Mouse (Mus musculus) kidney, postnatal 0 days (tissue): ENCODE measurements around the gene Cfap73. TPM values are rescaled to one million over a fixed set of nuclear protein-coding genes. Genes with fewer than 3 reads are reported as not detected.
A peak's percentile ranks its signal among the peaks of the same experiment; 100 is the strongest.

Experiments used
- ATAC-seq: fragments of 200-750 bp; cut with Nextera tagmentation; replicated peaks from 2 replicates; pipeline ENCODE4 v1.8.0; 2017; ENCODE audit warnings: low read depth, moderate number of reproducible peaks, moderate TSS enrichment, moderate library complexity; ENCODE audit not compliant: low FRiP score
- DNase-seq: peaks from one replicate; pipeline ENCODE4 v3.0.0-alpha.2; 2016; ENCODE audit warnings: low spot score
- H3K27ac ChIP-seq: fragments of 300-500 bp; sonication (generic); 2 replicates; pipeline ENCODE4 v1.5.1; 2014; ENCODE audit warnings: mild to moderate bottlenecking
- H3K27me3 ChIP-seq: fragments of 300-500 bp; sonication (generic); 2 replicates; pipeline ENCODE4 v1.6.1; 2014; ENCODE audit warnings: low read length, mixed read lengths; ENCODE audit not compliant: insufficient read depth
- H3K36me3 ChIP-seq: fragments of 300-500 bp; sonication (generic); 2 replicates; pipeline ENCODE4 v1.6.1; 2014; ENCODE audit warnings: low read length, mixed read lengths; ENCODE audit not compliant: insufficient read depth
- H3K4me1 ChIP-seq: fragments of 300-500 bp; sonication (generic); replicated peaks from 2 replicates; pipeline ENCODE4 v1.6.1; 2014; ENCODE audit warnings: antibody characterized with exemption, low read length, mixed read lengths; ENCODE audit not compliant: insufficient read depth
- H3K4me2 ChIP-seq: fragments of 300-500 bp; sonication (generic); 2 replicates; pipeline ENCODE4 v1.6.1; 2014; ENCODE audit warnings: mild to moderate bottlenecking, low read length, moderate library complexity, mixed read lengths
- H3K4me3 ChIP-seq: fragments of 300-500 bp; sonication (generic); replicated peaks from 2 replicates; pipeline ENCODE4 v1.5.1; 2014; ENCODE audit warnings: low read depth, low read length
- H3K9ac ChIP-seq: fragments of 300-500 bp; sonication (generic); 2 replicates; pipeline ENCODE4 v1.6.1; 2014; ENCODE audit warnings: low read depth, low read length
- H3K9me3 ChIP-seq: fragments of 300-500 bp; sonication (generic); replicated peaks from 2 replicates; pipeline ENCODE4 v1.6.1; 2016; ENCODE audit warnings: low read length, inconsistent platforms, mixed read lengths
- CTCF ChIP-seq: IDR thresholded peaks from 2 replicates; pipeline ENCODE4 v1.5.1; 2016; ENCODE audit warnings: antibody characterized with exemption, low read depth, mild to moderate bottlenecking, moderate library complexity
- WGBS: fragments of 180-500 bp; shearing (Covaris S2); extraction: QIAGEN DNeasy Blood & Tissue Kit; methylation state at CpG from one replicate; pipeline ENCODE4 v1.1.7; 2014; 5-methylcytosine and 5-hydroxymethylcytosine counted together
- polyA plus RNA-seq: library from polyadenylated mRNA; unstranded; fragments of >200 nt; fragmentation: Nextera tagmentation; extraction: Ambion mirVana; gene quantifications from 2 replicates; pipeline ENCODE4 v1.2.1, GENCODE M21; 2015

The Cfap73 gene
- polyA plus RNA-seq, 1 experiment from 2014 or later: not detected

GRCm38 (mm10) chr5:120643365-120644085, 9.5 kb upstream of the Cfap73 start:
- no peak overlapping the region for H3K27ac ChIP-seq

DNA sequence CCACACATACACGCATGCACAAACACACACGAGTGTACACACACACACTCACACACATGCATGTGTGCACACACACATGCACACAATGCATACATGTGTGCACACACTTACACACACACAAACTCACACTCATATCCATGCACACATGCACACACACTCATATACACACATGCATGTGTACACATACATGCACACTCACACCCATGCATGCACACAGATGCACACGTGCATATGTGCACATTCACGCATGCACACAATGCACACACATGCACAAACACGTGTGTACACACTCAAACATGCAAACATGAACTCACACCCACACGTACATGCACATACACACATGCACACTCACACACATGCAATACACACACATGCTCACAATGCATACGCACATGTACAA, 6.1 kb upstream of the Cfap73 start:
- Histone ChIP-seq H3K27ac (no peak overlapping the region), H3K4me2 (no peak overlapping the region), H3K4me1 (no peaks in the 10 kb centered on the region), H3K27me3 (no peaks in the 10 kb centered on the region), H3K4me3 (no peak overlapping the region), H3K9ac (no peak overlapping the region), H3K36me3 (no peaks in the 10 kb centered on the region), H3K9me3 (no peaks in the 10 kb centered on the region)
- no peak for TF ChIP-seq CTCF
- ATAC-seq (no peak), DNase-seq (no peak)
- 91% methylated on average over 7 of the region's 7 CpGs for WGBS

More at GRCm38 (mm10) chr5:120643365-120644085, 9.5 kb upstream of the Cfap73 start:
- no peak for TF ChIP-seq CTCF
- Histone ChIP-seq H3K4me2 (no peak overlapping the region), H3K27me3 (no peaks in the 10 kb centered on the region), H3K9me3 (no peaks in the 10 kb centered on the region), H3K9ac (no peak overlapping the region), H3K4me3 (no peak overlapping the region), H3K4me1 (peaks cover 2% of the 10 kb centered on the region), H3K36me3 (no peaks in the 10 kb centered on the region)
- ATAC-seq: no peak
- DNase-seq: no peak
- 47% methylated on average over 14 of the region's 14 CpGs for WGBS

GRCm38 (mm10) chr5:120635633-120636032, 1.6 kb upstream of the Cfap73 start:
- TF ChIP-seq CTCF: no peak
- H3K4me1 ChIP-seq: no peaks in the 10 kb centered on the region
- no peaks in the 10 kb centered on the region for H3K36me3 ChIP-seq
- no peak overlapping the region for H3K4me2 ChIP-seq
- H3K27me3 ChIP-seq: no peaks in the 10 kb centered on the region
- WGBS: 71% methylated on average over 5 of the region's 5 CpGs
- ATAC-seq: no peak
- H3K4me3 ChIP-seq: no peak overlapping the region
- H3K9me3 ChIP-seq: no peaks in the 10 kb centered on the region
- DNase-seq: no peak
- H3K27ac ChIP-seq: no peak overlapping the region
- no peak overlapping the region for H3K9ac ChIP-seq

GRCm38 (mm10) chr5:120634860-120635259, 825 bp upstream of the Cfap73 start:
- ATAC-seq: no peak
- WGBS: 24% methylated on average over 5 of the region's 5 CpGs
- no peak for DNase-seq

DNA sequence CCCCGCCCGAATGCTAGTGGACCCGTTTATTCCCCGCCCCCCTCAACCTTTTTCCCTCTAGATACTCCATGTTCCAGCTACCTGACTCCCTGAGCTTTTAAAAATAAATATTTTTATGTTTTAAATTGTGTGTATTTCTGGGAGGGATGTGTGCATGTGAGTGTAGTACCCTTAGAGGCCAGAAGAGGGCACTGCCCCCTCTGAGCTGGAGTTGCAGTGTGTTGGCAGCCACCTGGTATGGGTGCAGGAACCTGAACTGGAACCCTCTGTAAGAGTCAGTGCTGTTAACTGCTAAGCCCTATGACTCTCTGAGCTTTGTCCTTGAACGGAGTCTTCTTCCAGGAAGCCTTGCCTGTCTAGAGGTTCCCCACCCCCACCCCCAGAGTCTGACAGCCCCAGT, 2.1 kb downstream of the Cfap73 start:
- H3K4me1 ChIP-seq: no peaks in the 10 kb centered on the region
- H3K9ac ChIP-seq: no peak overlapping the region
- WGBS: 90% methylated on average over 5 of the region's 5 CpGs
- ATAC-seq (no peak), DNase-seq (no peak)
- H3K4me2 ChIP-seq: no peak overlapping the region
- H3K27me3 ChIP-seq: no peaks in the 10 kb centered on the region; the same call in 1 of the 2 replicates
- H3K9me3 ChIP-seq: no peaks in the 10 kb centered on the region
- peaks cover 8% of the 10 kb centered on the region; the same call in 1 of the 2 replicates for H3K36me3 ChIP-seq
- no peak overlapping the region for H3K4me3 ChIP-seq
- H3K27ac ChIP-seq: no peak overlapping the region
- peak; percentile 36; the same call in 1 of the 2 replicates for TF ChIP-seq CTCF

More at GRCm38 (mm10) chr5:120634860-120635259, 825 bp upstream of the Cfap73 start:
- Histone ChIP-seq H3K9me3 (no peaks in the 10 kb centered on the region), H3K27ac (no peak overlapping the region), H3K4me1 (no peaks in the 10 kb centered on the region), H3K4me3 (no peak overlapping the region), H3K4me2 (no peak overlapping the region), H3K9ac (no peak overlapping the region), H3K27me3 (no peaks in the 10 kb centered on the region; the same call in 1 of the 2 replicates), H3K36me3 (no peaks in the 10 kb centered on the region)
- no peak for TF ChIP-seq CTCF

DNA sequence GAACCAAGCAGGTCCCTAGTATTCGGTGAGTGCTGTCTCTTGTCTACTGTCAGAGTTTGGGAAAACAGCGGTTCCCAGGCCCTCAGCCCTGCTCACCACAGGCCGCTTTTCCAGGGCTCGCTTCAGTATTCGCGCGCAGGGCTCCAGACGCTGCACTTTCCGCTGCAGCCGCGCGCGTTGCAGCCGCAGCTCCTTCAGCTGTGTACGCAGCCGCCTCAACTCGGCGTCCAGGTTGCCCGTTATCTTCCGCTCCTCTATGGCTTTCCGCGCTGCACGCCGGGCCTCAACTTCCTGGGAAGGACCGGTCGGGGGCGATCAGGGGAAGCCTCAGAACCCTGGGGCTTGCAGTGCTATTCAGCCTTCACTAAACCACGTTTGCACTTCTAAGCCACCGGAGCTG, 2.9 kb downstream of the Cfap73 start:
- no peak for DNase-seq
- peaks cover 13% of the 10 kb centered on the region; the same call in 1 of the 2 replicates for H3K36me3 ChIP-seq
- H3K9me3 ChIP-seq: no peaks in the 10 kb centered on the region
- peak overlapping the region; percentile 38 for H3K4me2 ChIP-seq
- no peak overlapping the region for H3K27ac ChIP-seq
- no peaks in the 10 kb centered on the region for H3K4me1 ChIP-seq
- no peak for ATAC-seq
- WGBS: 6% methylated on average over 29 of the region's 29 CpGs
- no peak overlapping the region for H3K9ac ChIP-seq
- no peak overlapping the region for H3K4me3 ChIP-seq
- no peaks in the 10 kb centered on the region; the same call in 1 of the 2 replicates for H3K27me3 ChIP-seq
- TF ChIP-seq CTCF: no peak
